Mouse (Mus musculus): ENCODE measurements around the gene Cacna2d1. TPM values are rescaled to one million over a fixed set of nuclear protein-coding genes. Genes with fewer than 3 reads are reported as not detected.

Cacna2d1 gene
- polyA plus RNA-seq, 1 experiment from 2014 or later, result 19.1 TPM

DNA sequence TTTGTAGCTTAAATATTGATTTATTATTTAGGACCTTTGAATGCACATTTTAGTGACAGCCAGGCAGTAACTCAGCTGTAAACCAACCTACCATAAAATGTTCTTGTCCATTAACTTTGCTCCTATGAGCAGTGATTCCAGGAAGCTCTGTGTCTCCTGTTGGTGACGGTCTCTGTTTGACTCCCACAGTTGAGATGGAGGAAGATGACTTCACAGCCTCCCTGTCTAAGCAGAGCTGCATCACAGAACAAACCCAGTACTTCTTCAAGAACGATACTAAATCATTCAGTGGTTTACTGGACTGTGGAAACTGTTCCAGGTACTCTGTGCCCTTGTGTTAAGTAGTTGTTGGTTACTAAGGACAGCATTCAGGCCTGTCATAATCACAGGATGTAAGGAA, 427.6 kb downstream of the Cacna2d1 start:
- H3K9me3 ChIP-seq (replicated peaks), result no peaks in the 10 kb centered on the region
- no peak overlapping the region for H3K9ac ChIP-seq
- no peaks in the 10 kb centered on the region for H3K36me3 ChIP-seq
- ATAC-seq (ENCODE audit: insufficient number of reproducible peaks, low FRiP score, low TSS enrichment, low read depth), result no peak
- H3K4me3 ChIP-seq (replicated peaks), result no peak overlapping the region
- H3K4me2 ChIP-seq (replicated peaks), result no peak overlapping the region
- 79% methylated on average over 2 of the region's 2 CpGs for WGBS
- no peaks in the 10 kb centered on the region for H3K4me1 ChIP-seq
- H3K27me3 ChIP-seq, result no peaks in the 10 kb centered on the region
- no peak overlapping the region for H3K27ac ChIP-seq (replicated peaks)

DNA sequence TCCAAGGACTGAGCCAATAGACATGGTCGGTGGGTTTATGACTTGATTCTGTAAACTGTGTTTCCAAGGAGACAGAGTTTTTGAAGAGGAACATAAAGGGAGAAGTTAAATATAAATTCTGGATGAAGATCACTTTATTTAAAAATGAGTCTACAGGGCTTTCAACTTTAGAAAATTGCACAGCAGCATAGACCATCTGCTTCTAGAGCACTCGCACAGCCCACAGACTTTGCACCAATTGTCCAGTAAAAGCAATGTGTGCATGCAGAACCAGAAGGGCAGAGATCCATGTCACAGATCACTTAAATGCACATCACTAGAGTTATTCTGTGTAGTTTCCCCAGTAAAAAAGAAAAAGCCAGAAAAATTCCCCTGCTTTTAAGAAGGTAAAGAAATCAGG, 428.7 kb downstream of the Cacna2d1 start:
- 86% methylated on average over 2 of the region's 2 CpGs for WGBS

GRCm38 (mm10) chr5:16370706-16371105, 436.2 kb downstream of the Cacna2d1 start:
- H3K27me3 ChIP-seq, result no peaks in the 10 kb centered on the region
- ATAC-seq (ENCODE audit: insufficient number of reproducible peaks, low FRiP score, low TSS enrichment, low read depth), result no peak
- no peak overlapping the region for H3K4me2 ChIP-seq (replicated peaks)
- H3K4me3 ChIP-seq (replicated peaks), result no peak overlapping the region
- no peaks in the 10 kb centered on the region for H3K36me3 ChIP-seq
- H3K9me3 ChIP-seq (replicated peaks), result no peaks in the 10 kb centered on the region
- H3K27ac ChIP-seq (replicated peaks), result no peak overlapping the region
- H3K9ac ChIP-seq, result no peak overlapping the region
- no peaks in the 10 kb centered on the region for H3K4me1 ChIP-seq
- 89% methylated on average over 8 of the region's 8 CpGs for WGBS

More for the DNA sequence above, 428.7 kb downstream of the Cacna2d1 start:
- Histone ChIP-seq H3K27me3 (no peaks in the 10 kb centered on the region), H3K27ac (replicated peaks) (no peak overlapping the region), H3K4me2 (replicated peaks) (no peak overlapping the region), H3K9me3 (replicated peaks) (no peaks in the 10 kb centered on the region), H3K36me3 (no peaks in the 10 kb centered on the region), H3K4me1 (no peaks in the 10 kb centered on the region), H3K4me3 (replicated peaks) (no peak overlapping the region), H3K9ac (no peak overlapping the region)
- no peak for ATAC-seq (ENCODE audit: insufficient number of reproducible peaks, low FRiP score, low TSS enrichment, low read depth)

DNA sequence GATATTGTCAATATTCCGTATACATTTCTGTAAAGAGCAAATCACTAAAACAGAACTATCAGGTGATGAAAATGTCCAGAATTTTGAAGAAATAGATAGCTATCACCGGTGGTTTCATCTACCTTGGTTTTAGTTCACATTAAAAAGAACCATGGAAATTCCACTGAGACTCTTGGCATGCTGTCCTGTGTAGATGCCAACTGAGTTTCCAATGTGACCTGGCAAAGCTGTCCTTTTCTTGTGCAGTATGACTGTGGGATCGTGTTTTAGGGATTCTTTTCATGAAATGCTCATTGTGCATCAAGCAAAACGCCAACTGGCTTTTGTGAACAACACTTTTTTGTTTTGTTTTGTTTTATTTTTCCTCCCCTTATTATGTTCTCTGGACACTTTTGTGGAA, 439.5 kb downstream of the Cacna2d1 start:
- Histone ChIP-seq H3K27me3 (no peaks in the 10 kb centered on the region), H3K36me3 (no peaks in the 10 kb centered on the region), H3K9me3 (replicated peaks) (no peaks in the 10 kb centered on the region), H3K9ac (no peak overlapping the region), H3K27ac (replicated peaks) (no peak overlapping the region), H3K4me3 (replicated peaks) (no peak overlapping the region), H3K4me2 (replicated peaks) (no peak overlapping the region), H3K4me1 (no peaks in the 10 kb centered on the region)
- ATAC-seq (ENCODE audit: insufficient number of reproducible peaks, low FRiP score, low TSS enrichment, low read depth), result no peak
- WGBS, result 88% methylated on average over 4 of the region's 4 CpGs

DNA sequence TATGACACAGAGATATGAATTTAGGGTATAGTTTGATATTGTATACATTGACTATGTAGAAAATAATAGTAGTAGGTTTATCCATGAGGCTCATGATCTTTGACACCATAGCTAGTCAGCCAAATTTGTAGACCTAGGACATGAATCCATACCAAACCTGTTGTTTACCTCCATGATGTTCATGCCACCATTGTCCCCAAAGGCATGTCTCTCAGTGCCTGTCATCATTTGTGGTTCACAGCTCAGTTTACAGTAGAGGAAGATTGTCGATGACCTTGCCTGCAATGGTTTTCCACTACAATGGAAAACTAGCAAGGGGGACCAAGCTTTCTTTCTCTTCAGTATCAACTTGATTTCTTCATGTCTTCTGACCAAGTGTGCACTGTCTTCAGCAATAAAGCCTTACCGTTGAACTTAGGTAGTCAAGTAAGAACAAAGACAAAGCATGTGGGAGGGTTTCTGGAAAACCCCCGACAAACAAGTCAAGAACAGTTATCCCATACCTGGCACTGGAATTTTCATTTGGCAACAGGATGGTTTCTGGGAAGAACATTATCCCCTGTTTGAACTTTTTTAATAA, 441.9 kb downstream of the Cacna2d1 start:
- Histone ChIP-seq H3K27me3 (no peaks in the 10 kb centered on the region), H3K9ac (no peak overlapping the region), H3K36me3 (no peaks in the 10 kb centered on the region), H3K4me2 (replicated peaks) (no peak overlapping the region), H3K9me3 (replicated peaks) (no peaks in the 10 kb centered on the region), H3K4me3 (replicated peaks) (no peak overlapping the region), H3K27ac (replicated peaks) (no peak overlapping the region), H3K4me1 (no peaks in the 10 kb centered on the region)
- no peak for ATAC-seq (ENCODE audit: insufficient number of reproducible peaks, low FRiP score, low TSS enrichment, low read depth)
- 90% methylated on average over 3 of the region's 3 CpGs for WGBS

DNA sequence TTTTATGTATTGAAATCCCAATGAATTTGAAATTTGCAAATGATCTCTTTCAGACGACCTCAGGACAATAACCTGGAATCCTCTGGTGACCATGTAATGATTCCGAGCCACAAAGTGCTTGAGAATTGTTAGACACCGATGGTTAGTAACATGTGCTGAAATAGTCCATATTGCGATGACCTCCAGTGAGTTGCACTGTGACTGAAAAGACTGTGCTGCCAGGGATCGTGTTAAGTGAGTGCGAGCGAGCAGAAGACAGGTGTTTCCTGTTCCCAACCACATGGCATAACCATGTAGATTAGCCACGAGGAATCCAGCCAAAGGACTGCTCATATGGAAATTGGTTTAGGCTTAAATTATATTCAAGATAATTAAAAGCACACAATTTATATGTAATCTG, 475.5 kb downstream of the Cacna2d1 start:
- no peak overlapping the region for H3K4me3 ChIP-seq (replicated peaks)
- ATAC-seq (ENCODE audit: insufficient number of reproducible peaks, low FRiP score, low TSS enrichment, low read depth), result no peak
- no peaks in the 10 kb centered on the region for H3K4me1 ChIP-seq
- H3K27ac ChIP-seq (replicated peaks), result no peak overlapping the region
- no peak overlapping the region for H3K4me2 ChIP-seq (replicated peaks)
- no peaks in the 10 kb centered on the region for H3K27me3 ChIP-seq
- H3K9me3 ChIP-seq (replicated peaks), result no peaks in the 10 kb centered on the region
- H3K9ac ChIP-seq, result no peak overlapping the region
- H3K36me3 ChIP-seq, result no peaks in the 10 kb centered on the region
- 48% methylated on average over 8 of the region's 8 CpGs for WGBS

- Histone ChIP-seq H3K9ac (no peak overlapping the region), H3K4me1 (no peaks in the 10 kb centered on the region), H3K36me3 (no peaks in the 10 kb centered on the region), H3K27ac (replicated peaks) (no peak overlapping the region), H3K27me3 (no peaks in the 10 kb centered on the region), H3K9me3 (replicated peaks) (no peaks in the 10 kb centered on the region), H3K4me3 (replicated peaks) (no peak overlapping the region), H3K4me2 (replicated peaks) (no peak overlapping the region)
- ATAC-seq (ENCODE audit: insufficient number of reproducible peaks, low FRiP score, low TSS enrichment, low read depth), result no peak
Measured at GRCm38 (mm10) chr5:16414693-16415092, 480.2 kb downstream of the Cacna2d1 start.

- no peaks in the 10 kb centered on the region for H3K36me3 ChIP-seq
- no peak overlapping the region for H3K27ac ChIP-seq (replicated peaks)
- 72% methylated on average over 1 of the region's 1 CpGs for WGBS
- no peaks in the 10 kb centered on the region for H3K9me3 ChIP-seq (replicated peaks)
- H3K27me3 ChIP-seq, result no peaks in the 10 kb centered on the region
- H3K4me2 ChIP-seq (replicated peaks), result no peak overlapping the region
- no peak overlapping the region for H3K9ac ChIP-seq
- ATAC-seq (ENCODE audit: insufficient number of reproducible peaks, low FRiP score, low TSS enrichment, low read depth), result no peak
- H3K4me3 ChIP-seq (replicated peaks), result no peak overlapping the region
- H3K4me1 ChIP-seq, result no peaks in the 10 kb centered on the region
Measured at GRCm38 (mm10) chr5:16417996-16418395, 483.5 kb downstream of the Cacna2d1 start.

DNA sequence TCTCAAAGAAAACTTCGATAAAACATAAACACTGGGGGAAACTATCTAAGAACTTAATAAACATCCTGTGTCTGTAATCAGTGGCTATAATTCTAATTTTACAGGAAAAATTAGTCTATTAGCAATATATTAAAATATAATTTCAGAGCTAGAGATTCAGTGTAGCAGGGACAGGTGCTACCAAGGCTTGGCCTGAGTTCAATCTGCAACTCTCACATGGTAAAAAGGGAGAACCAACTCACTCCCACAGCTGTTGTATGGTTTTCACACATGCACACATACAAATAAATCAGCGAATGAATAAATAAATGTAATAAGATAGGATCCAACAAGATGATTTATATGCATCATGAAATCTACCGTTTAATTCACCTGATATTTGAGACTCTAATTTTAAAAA, 484.0 kb downstream of the Cacna2d1 start:
- H3K4me2 ChIP-seq (replicated peaks), result no peak overlapping the region
- WGBS, result 81% methylated on average over 3 of the region's 3 CpGs
- H3K9ac ChIP-seq, result no peak overlapping the region
- H3K27ac ChIP-seq (replicated peaks), result no peak overlapping the region
- H3K4me3 ChIP-seq (replicated peaks), result no peak overlapping the region
- no peaks in the 10 kb centered on the region for H3K4me1 ChIP-seq
- H3K36me3 ChIP-seq, result no peaks in the 10 kb centered on the region
- no peaks in the 10 kb centered on the region for H3K9me3 ChIP-seq (replicated peaks)
- H3K27me3 ChIP-seq, result no peaks in the 10 kb centered on the region
- no peak for ATAC-seq (ENCODE audit: insufficient number of reproducible peaks, low FRiP score, low TSS enrichment, low read depth)

Other genes starting within 250 kb of the Cacna2d1 start
- 0.16 and 0.17 TPM in 2 replicates for gene Speer4c, start 220.4 kb upstream of the Cacna2d1 start, polyA plus RNA-seq (2015; fragmentation: Nextera tagmentation; extraction: Ambion mirVana)